Mouse (Mus musculus) layer of hippocampus, adult 2 months (tissue): ENCODE measurements at regions not wholly inside any gene's neighbourhood (a gene's known extent, or its start where the extent isn't known, plus 50 kb on each side); places are given as distances from the start of the nearest gene placed in this dataset.

Experiments
- DNase-seq, 2 experiments: peaks; one replicate each; pipeline ENCODE4 v3.0.0; 2022; ENCODE audit warnings: low spot score in 2 of 2
- H3K27ac ChIP-seq: fragments of 200-600 bp; 2 replicates; pipeline ENCODE4 v1.8.1; 2022
- H3K4me3 ChIP-seq: fragments of 200-600 bp; 2 replicates; pipeline ENCODE4 v1.8.1; 2022; ENCODE audit warnings: mild to moderate bottlenecking
- CTCF ChIP-seq: fragments of 200-600 bp; conservative IDR thresholded peaks from 2 replicates; pipeline ENCODE4 v1.8.1; 2022; ENCODE audit warnings: antibody characterized with exemption, mild to moderate bottlenecking, moderate library complexity

DNA sequence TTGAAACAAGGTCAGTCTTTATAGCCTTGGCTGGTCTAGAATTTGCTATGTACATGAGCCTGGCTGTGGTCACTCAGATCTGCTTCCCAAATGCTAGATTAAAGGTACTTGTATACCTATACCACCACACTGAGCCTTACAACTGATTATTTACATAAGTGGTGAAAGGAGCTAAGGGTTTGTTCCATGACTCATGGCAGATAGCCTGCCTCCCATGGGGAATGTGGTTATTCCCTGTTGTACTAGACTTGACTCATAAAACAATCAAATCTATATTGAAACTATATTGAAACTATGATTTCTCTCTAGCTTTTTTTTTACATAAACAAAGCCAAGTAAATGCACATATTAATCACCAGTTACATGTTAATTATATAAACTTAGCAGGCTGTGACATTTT is 1061.9 kb upstream of the Tenm2 start:
- no peak for TF ChIP-seq CTCF
- H3K4me3 ChIP-seq = no peak overlapping the region
- no peak overlapping the region for H3K27ac ChIP-seq
- DNase-seq = no peak

GRCm38 (mm10) chr11:38291289-38291688 is 1055.5 kb upstream of the Tenm2 start:
- DNase-seq = no peak
- no peak for TF ChIP-seq CTCF
- H3K27ac ChIP-seq = no peak overlapping the region
- no peak overlapping the region for H3K4me3 ChIP-seq

GRCm38 (mm10) chr11:38280961-38281360 is 1045.2 kb upstream of the Tenm2 start:
- DNase-seq = no peak
- H3K4me3 ChIP-seq = no peak overlapping the region
- no peak overlapping the region for H3K27ac ChIP-seq
- TF ChIP-seq CTCF = no peak
